Mouse (Mus musculus) hindbrain, embryonic 16.5 days (tissue): Measurements from ENCODE around the gene Dsp. TPM values are rescaled to one million over a fixed set of nuclear protein-coding genes. Genes with fewer than 3 reads are reported as not detected.
A peak's percentile ranks its signal among the peaks of the same experiment; 100 is the strongest.

Source experiments
- ATAC-seq: fragments of 200-750 bp; cut with Nextera tagmentation; 2 replicates; pipeline ENCODE4 v1.8.0; 2017; ENCODE audit warnings: moderate TSS enrichment, moderate library complexity
- H3K27ac ChIP-seq: fragments of 300-500 bp; sonication (generic); 2 replicates; pipeline ENCODE4 v1.5.1; 2014; ENCODE audit warnings: low read depth, mild to moderate bottlenecking, control low read depth, low read length, moderate library complexity
- H3K27me3 ChIP-seq: fragments of 300-500 bp; sonication (generic); replicated peaks from 2 replicates; pipeline ENCODE4 v1.6.1; 2014; ENCODE audit warnings: low read length; ENCODE audit not compliant: control insufficient read depth, insufficient read depth
- H3K36me3 ChIP-seq: fragments of 300-500 bp; sonication (generic); 2 replicates; pipeline ENCODE4 v1.6.1; 2014; ENCODE audit warnings: mild to moderate bottlenecking, low read length, moderate library complexity, mixed read lengths; ENCODE audit not compliant: control insufficient read depth, insufficient read depth
- H3K4me1 ChIP-seq: fragments of 300-500 bp; sonication (generic); 2 replicates; pipeline ENCODE4 v1.6.1; 2014; ENCODE audit warnings: low read depth, low read length; ENCODE audit not compliant: control insufficient read depth, insufficient read depth
- H3K4me2 ChIP-seq: fragments of 300-500 bp; sonication (generic); 2 replicates; pipeline ENCODE4 v1.6.1; 2014; ENCODE audit warnings: mild to moderate bottlenecking, low read length, control low read depth, moderate library complexity
- H3K4me3 ChIP-seq: fragments of 300-500 bp; sonication (generic); 2 replicates; pipeline ENCODE4 v1.5.1; 2014; ENCODE audit warnings: mild to moderate bottlenecking, low read length, control low read depth, moderate library complexity
- H3K9ac ChIP-seq: fragments of 300-500 bp; sonication (generic); 2 replicates; pipeline ENCODE4 v1.6.1; 2014; ENCODE audit warnings: low read depth, mild to moderate bottlenecking, control low read depth, low read length, moderate library complexity
- H3K9me3 ChIP-seq: fragments of 300-500 bp; sonication (generic); 2 replicates; pipeline ENCODE4 v1.6.1; 2014; ENCODE audit warnings: mild to moderate bottlenecking, low read length, moderate library complexity; ENCODE audit not compliant: control insufficient read depth
- WGBS: fragments of 180-500 bp; shearing (Covaris S2); extraction: QIAGEN DNeasy Blood & Tissue Kit; methylation state at CpG from one replicate; pipeline ENCODE4 v1.1.7; 2014; 5-methylcytosine and 5-hydroxymethylcytosine counted together
- polyA plus RNA-seq: library from polyadenylated mRNA; unstranded; fragments of >200 nt; fragmentation: Nextera tagmentation; extraction: Ambion mirVana; gene quantifications from 2 replicates; pipeline ENCODE4 v1.2.1, GENCODE M21; 2015

The Dsp gene
- 0.21 TPM in 2 replicates for polyA plus RNA-seq

- peak within 1 kb of the TSS; percentile 47 for H3K4me3 ChIP-seq
- H3K27me3 ChIP-seq: peaks cover 51% of the 10 kb centered on the region
- H3K27ac ChIP-seq: no peak within 1 kb of the TSS
- peak within 1 kb of the TSS; percentile 55 for H3K9ac ChIP-seq
- peak within 1 kb of the TSS; percentile 84 for H3K4me2 ChIP-seq
- no peaks in the 10 kb centered on the region for H3K9me3 ChIP-seq
- 0% methylated on average over 38 of the region's 58 CpGs for WGBS
- ATAC-seq: peak; percentile 81
- H3K36me3 ChIP-seq: no peaks in the 10 kb centered on the region
- peaks cover 18% of the 10 kb centered on the region for H3K4me1 ChIP-seq
Observed at GRCm38 (mm10) chr13:38151069-38151588, at the start of gene Dsp. TSS of gene Dsp (plus strand) at chr13:38151294.

- no peak overlapping the region for H3K4me3 ChIP-seq
- ATAC-seq: no peak
- H3K27ac ChIP-seq: no peak overlapping the region
- no peak overlapping the region for H3K9ac ChIP-seq
- H3K4me2 ChIP-seq: no peak overlapping the region
- no peaks in the 10 kb centered on the region for H3K4me1 ChIP-seq
- no peaks in the 10 kb centered on the region for H3K36me3 ChIP-seq
- no peaks in the 10 kb centered on the region for H3K27me3 ChIP-seq
- no peaks in the 10 kb centered on the region for H3K9me3 ChIP-seq
- 79% methylated on average over 4 of the region's 4 CpGs for WGBS
Observed at GRCm38 (mm10) chr13:38103406-38103805, 47.7 kb upstream of the Dsp start.

- Histone ChIP-seq H3K4me3 (no peak overlapping the region), H3K9me3 (no peaks in the 10 kb centered on the region), H3K4me2 (no peak overlapping the region), H3K4me1 (no peaks in the 10 kb centered on the region), H3K27me3 (no peaks in the 10 kb centered on the region), H3K9ac (no peak overlapping the region), H3K27ac (no peak overlapping the region), H3K36me3 (no peaks in the 10 kb centered on the region)
- ATAC-seq: no peak
- WGBS: 92% methylated on average over 10 of the region's 10 CpGs
Observed at GRCm38 (mm10) chr13:38104501-38104900, 46.6 kb upstream of the Dsp start.

GRCm38 (mm10) chr13:38109081-38109480, 42.0 kb upstream of the Dsp start:
- ATAC-seq: no peak
- no peak overlapping the region for H3K4me2 ChIP-seq
- no peak overlapping the region for H3K4me3 ChIP-seq
- H3K27me3 ChIP-seq: no peaks in the 10 kb centered on the region
- WGBS: 61% methylated on average over 9 of the region's 9 CpGs
- no peak overlapping the region for H3K27ac ChIP-seq
- H3K9ac ChIP-seq: no peak overlapping the region
- H3K36me3 ChIP-seq: no peaks in the 10 kb centered on the region
- no peaks in the 10 kb centered on the region for H3K9me3 ChIP-seq
- H3K4me1 ChIP-seq: no peaks in the 10 kb centered on the region

- Histone ChIP-seq H3K4me1 (no peaks in the 10 kb centered on the region), H3K27me3 (no peaks in the 10 kb centered on the region), H3K9me3 (no peaks in the 10 kb centered on the region), H3K9ac (no peak overlapping the region), H3K27ac (no peak overlapping the region), H3K4me3 (no peak overlapping the region), H3K4me2 (no peak overlapping the region), H3K36me3 (no peaks in the 10 kb centered on the region)
- WGBS: 86% methylated on average over 9 of the region's 9 CpGs
- ATAC-seq: no peak
Observed at GRCm38 (mm10) chr13:38122321-38122720, 28.8 kb upstream of the Dsp start.

- H3K27me3 ChIP-seq: no peaks in the 10 kb centered on the region
- no peak overlapping the region for H3K4me2 ChIP-seq
- no peak overlapping the region for H3K9ac ChIP-seq
- 79% methylated on average over 4 of the region's 4 CpGs for WGBS
- no peak for ATAC-seq
- H3K9me3 ChIP-seq: no peaks in the 10 kb centered on the region
- no peaks in the 10 kb centered on the region for H3K4me1 ChIP-seq
- H3K27ac ChIP-seq: no peak overlapping the region
- no peak overlapping the region for H3K4me3 ChIP-seq
- no peaks in the 10 kb centered on the region for H3K36me3 ChIP-seq
Observed at GRCm38 (mm10) chr13:38123666-38124065, 27.4 kb upstream of the Dsp start.

- Histone ChIP-seq H3K9ac (no peak overlapping the region), H3K27me3 (no peaks in the 10 kb centered on the region), H3K36me3 (no peaks in the 10 kb centered on the region), H3K27ac (no peak overlapping the region), H3K4me1 (no peaks in the 10 kb centered on the region), H3K9me3 (no peaks in the 10 kb centered on the region), H3K4me3 (no peak overlapping the region), H3K4me2 (no peak overlapping the region)
- ATAC-seq: no peak
- 86% methylated on average over 3 of the region's 3 CpGs for WGBS
Observed at GRCm38 (mm10) chr13:38127683-38128082, 23.4 kb upstream of the Dsp start.

- H3K27ac ChIP-seq: no peak overlapping the region
- H3K36me3 ChIP-seq: no peaks in the 10 kb centered on the region
- no peak for ATAC-seq
- H3K4me1 ChIP-seq: no peaks in the 10 kb centered on the region
- no peaks in the 10 kb centered on the region for H3K27me3 ChIP-seq
- H3K4me3 ChIP-seq: no peak overlapping the region
- 87% methylated on average over 3 of the region's 3 CpGs for WGBS
- no peaks in the 10 kb centered on the region for H3K9me3 ChIP-seq
- H3K4me2 ChIP-seq: no peak overlapping the region
- H3K9ac ChIP-seq: no peak overlapping the region
Observed at GRCm38 (mm10) chr13:38128246-38128645, 22.8 kb upstream of the Dsp start.

- H3K4me3 ChIP-seq: no peak overlapping the region
- no peak overlapping the region for H3K4me2 ChIP-seq
- 78% methylated on average over 2 of the region's 2 CpGs for WGBS
- H3K9ac ChIP-seq: no peak overlapping the region
- no peak overlapping the region for H3K27ac ChIP-seq
- no peaks in the 10 kb centered on the region for H3K36me3 ChIP-seq
- no peaks in the 10 kb centered on the region for H3K27me3 ChIP-seq
- ATAC-seq: no peak
- H3K4me1 ChIP-seq: no peaks in the 10 kb centered on the region
- H3K9me3 ChIP-seq: no peaks in the 10 kb centered on the region
Observed at GRCm38 (mm10) chr13:38129492-38129891, 21.6 kb upstream of the Dsp start.

GRCm38 (mm10) chr13:38130116-38130515, 21.0 kb upstream of the Dsp start:
- H3K4me2 ChIP-seq: no peak overlapping the region
- no peak for ATAC-seq
- no peaks in the 10 kb centered on the region for H3K36me3 ChIP-seq
- no peaks in the 10 kb centered on the region for H3K9me3 ChIP-seq
- no peaks in the 10 kb centered on the region for H3K4me1 ChIP-seq
- WGBS: 85% methylated on average over 9 of the region's 9 CpGs
- H3K4me3 ChIP-seq: no peak overlapping the region
- H3K9ac ChIP-seq: no peak overlapping the region
- no peaks in the 10 kb centered on the region for H3K27me3 ChIP-seq
- no peak overlapping the region for H3K27ac ChIP-seq
